Mouse (Mus musculus): ENCODE data around the gene Klf15. TPM values are rescaled to one million over a fixed set of nuclear protein-coding genes. Genes with fewer than 3 reads are reported as not detected.

Gene Klf15
- polyA plus RNA-seq, 1 experiment: 2.5 TPM

DNA sequence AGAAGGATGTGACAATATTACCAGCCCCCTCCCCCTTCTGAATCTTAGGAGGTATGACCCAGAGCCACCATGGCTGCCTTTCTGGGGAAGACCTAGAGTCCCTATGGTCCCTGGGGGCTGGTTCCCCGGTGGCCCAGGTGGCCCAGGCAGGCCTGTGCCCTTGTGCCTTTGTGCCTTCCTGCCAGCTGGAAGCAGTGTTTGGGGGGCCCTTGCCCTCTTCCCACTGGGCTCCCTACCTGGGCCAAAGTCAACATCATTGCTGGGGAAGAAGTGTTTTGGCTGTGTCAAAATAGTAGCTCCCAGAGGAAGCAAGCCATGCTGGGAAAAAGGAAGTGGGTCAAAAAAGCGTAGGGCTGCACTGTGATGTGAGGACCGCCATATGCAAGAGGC is 12.0 kb downstream of the Klf15 start:
- Histone ChIP-seq H3K4me3 (replicated peaks; ENCODE audit: control insufficient read depth, low read depth, low read length) (no peak overlapping the region), H3K4me1 (ENCODE audit: control insufficient read depth, insufficient read depth, low read length) (no peaks in the 10 kb centered on the region), H3K27ac (ENCODE audit: control insufficient read depth, insufficient read depth, low read depth, low read length, poor library complexity) (no peak overlapping the region)
- TF ChIP-seq POLR2A (IDR thresholded peaks at IDR 0.05; ENCODE audit: borderline replicate concordance, control insufficient read depth, low read depth, low read length) (no peak), CTCF (IDR thresholded peaks at IDR 0.05; ENCODE audit: control insufficient read depth, insufficient read depth, low read length) (no peak)
- WGBS: 82% methylated on average over 3 of the region's 3 CpGs

DNA sequence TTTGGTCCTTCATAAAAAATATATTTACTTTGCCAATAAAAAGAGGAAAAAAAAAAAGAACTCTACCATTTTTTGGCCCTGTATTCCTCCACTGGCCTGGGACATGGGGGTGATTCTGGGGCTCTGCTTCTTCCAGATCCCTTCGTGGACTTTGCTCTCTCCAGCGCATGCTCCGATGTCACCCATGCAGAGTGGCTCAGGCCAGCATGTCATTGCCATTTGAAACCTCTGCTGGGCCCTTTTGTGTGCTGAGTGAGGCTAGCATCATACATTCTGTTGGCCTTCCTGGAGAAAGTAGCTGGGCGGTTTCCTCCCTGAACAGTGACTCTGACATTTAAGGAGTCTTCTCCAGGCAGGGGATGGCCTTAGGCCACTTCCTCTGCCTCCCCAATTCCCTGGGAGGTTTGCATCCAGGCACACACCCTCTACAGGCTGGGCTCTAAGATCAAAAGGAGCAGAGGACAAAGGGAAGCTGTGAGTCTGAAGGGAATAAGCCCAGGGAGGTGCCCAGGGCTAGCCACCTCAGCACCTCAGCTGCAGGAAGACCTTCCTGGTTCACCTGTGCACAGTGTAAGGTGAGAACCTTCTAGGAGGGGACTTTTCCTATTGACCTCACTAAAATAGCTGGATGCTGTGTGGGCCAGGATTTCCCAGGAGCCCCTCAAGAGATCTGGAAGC is 12.9 kb downstream of the Klf15 start:
- no peak overlapping the region for H3K4me3 ChIP-seq (replicated peaks; ENCODE audit: control insufficient read depth, low read depth, low read length)
- H3K27ac ChIP-seq (ENCODE audit: control insufficient read depth, insufficient read depth, low read depth, low read length, poor library complexity): no peak overlapping the region
- 80% methylated on average over 4 of the region's 4 CpGs for WGBS
- H3K4me1 ChIP-seq (ENCODE audit: control insufficient read depth, insufficient read depth, low read length): no peaks in the 10 kb centered on the region
- TF ChIP-seq CTCF (IDR thresholded peaks at IDR 0.05; ENCODE audit: control insufficient read depth, insufficient read depth, low read length): no peak
- no peak for TF ChIP-seq POLR2A (IDR thresholded peaks at IDR 0.05; ENCODE audit: borderline replicate concordance, control insufficient read depth, low read depth, low read length)

DNA sequence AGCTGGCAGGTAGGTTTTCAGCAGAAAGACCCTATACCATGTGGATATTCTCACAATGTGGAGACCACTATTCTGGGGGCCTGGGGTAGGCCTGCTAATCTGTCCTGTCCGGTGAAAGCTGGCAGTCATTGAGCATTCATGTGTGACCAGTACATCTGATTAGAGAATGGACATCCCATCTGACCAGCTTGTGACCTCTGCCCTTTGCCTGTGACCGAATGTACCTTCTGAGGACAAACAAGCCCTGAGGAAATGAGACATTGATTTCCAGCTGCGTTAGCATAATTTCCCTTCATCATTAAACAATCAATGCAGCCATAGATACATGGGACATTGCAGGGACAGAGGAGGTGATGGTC is 13.5 kb downstream of the Klf15 start:
- H3K4me3 ChIP-seq (replicated peaks; ENCODE audit: control insufficient read depth, low read depth, low read length): no peak overlapping the region
- 84% methylated on average over 3 of the region's 3 CpGs for WGBS
- H3K27ac ChIP-seq (ENCODE audit: control insufficient read depth, insufficient read depth, low read depth, low read length, poor library complexity): no peak overlapping the region
- H3K4me1 ChIP-seq (ENCODE audit: control insufficient read depth, insufficient read depth, low read length): no peaks in the 10 kb centered on the region
- TF ChIP-seq CTCF (IDR thresholded peaks at IDR 0.05; ENCODE audit: control insufficient read depth, insufficient read depth, low read length) (no peak), POLR2A (IDR thresholded peaks at IDR 0.05; ENCODE audit: borderline replicate concordance, control insufficient read depth, low read depth, low read length) (no peak)

DNA sequence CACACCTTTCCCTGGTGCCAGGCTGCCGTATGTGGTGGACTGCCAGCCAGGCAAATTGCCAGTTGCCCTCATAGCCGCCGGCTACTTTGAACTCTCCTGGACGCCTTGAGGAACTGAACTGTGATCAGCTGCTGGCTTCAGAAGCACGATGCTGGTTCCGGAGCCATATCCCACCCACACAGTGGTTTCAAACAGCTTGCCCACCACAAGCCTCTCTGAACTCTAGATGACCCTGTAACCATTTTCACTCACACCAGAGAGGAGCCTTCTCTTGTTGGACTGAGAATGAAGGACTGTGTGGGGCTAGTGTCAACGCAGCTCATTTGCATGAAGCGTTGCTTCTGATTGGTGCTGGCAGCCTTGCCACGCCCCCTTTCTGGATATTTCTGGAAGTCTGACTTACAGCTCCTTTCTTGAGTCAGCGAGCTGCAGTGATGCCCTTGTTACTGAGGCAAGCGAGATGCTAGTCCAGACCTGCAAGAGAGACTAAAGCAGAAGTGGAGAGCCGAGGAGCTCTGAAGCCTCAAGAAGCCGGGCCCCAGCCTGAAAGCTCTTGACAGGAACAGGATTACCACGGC is 14.7 kb downstream of the Klf15 start:
- Histone ChIP-seq H3K27ac (ENCODE audit: control insufficient read depth, insufficient read depth, low read depth, low read length, poor library complexity) (no peak overlapping the region), H3K4me1 (ENCODE audit: control insufficient read depth, insufficient read depth, low read length) (no peaks in the 10 kb centered on the region), H3K4me3 (replicated peaks; ENCODE audit: control insufficient read depth, low read depth, low read length) (no peak overlapping the region)
- TF ChIP-seq POLR2A (IDR thresholded peaks at IDR 0.05; ENCODE audit: borderline replicate concordance, control insufficient read depth, low read depth, low read length) (no peak), CTCF (IDR thresholded peaks at IDR 0.05; ENCODE audit: control insufficient read depth, insufficient read depth, low read length) (no peak)
- 17% methylated on average over 14 of the region's 14 CpGs for WGBS

DNA sequence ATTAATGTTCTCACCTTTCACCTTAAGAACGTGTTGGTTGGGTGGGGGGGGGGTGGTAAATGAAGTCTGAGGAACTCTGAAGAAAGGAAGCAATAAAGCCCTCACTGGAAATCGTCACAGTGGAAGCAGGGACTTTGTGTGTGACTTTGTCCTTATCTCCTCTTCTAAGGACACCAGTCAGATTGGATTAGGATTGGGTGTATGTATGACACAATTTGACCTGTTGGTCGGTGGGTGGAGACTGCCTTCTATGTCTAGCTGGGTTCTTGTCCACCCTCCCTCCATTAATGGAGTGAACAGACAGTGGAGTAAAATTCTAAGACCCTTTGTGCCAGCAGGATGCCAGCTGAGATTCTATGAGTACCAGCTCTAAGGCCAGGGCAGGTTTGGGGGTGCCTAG is 21.9 kb downstream of the Klf15 start:
- H3K4me3 ChIP-seq (replicated peaks; ENCODE audit: control insufficient read depth, low read depth, low read length): no peak overlapping the region
- WGBS: 46% methylated on average over 3 of the region's 3 CpGs
- no peaks in the 10 kb centered on the region for H3K4me1 ChIP-seq (ENCODE audit: control insufficient read depth, insufficient read depth, low read length)
- TF ChIP-seq CTCF (IDR thresholded peaks at IDR 0.05; ENCODE audit: control insufficient read depth, insufficient read depth, low read length): no peak
- no peak for TF ChIP-seq POLR2A (IDR thresholded peaks at IDR 0.05; ENCODE audit: borderline replicate concordance, control insufficient read depth, low read depth, low read length)
- no peak overlapping the region for H3K27ac ChIP-seq (ENCODE audit: control insufficient read depth, insufficient read depth, low read depth, low read length, poor library complexity)

DNA sequence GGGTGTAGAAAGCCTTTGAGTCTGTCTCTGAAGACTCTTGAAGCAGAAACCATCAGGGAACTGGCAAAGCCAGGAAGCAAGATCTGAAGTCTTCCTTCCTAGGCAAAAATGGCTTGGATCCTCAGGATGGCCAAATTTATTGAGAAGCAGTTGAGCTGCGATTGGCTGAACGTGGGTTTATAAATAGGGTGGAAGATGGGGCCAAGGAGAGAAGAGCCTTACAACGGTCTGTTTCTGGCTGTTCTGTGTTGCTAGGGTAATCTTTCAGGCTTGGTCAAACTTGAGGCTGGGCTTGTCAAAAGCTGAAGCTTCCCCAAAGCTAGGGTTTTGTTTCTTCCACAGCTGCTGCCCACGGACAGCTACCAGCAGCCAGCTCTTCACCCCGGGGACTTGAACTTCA is 22.5 kb downstream of the Klf15 start:
- 66% methylated on average over 5 of the region's 5 CpGs for WGBS
- TF ChIP-seq CTCF (IDR thresholded peaks at IDR 0.05; ENCODE audit: control insufficient read depth, insufficient read depth, low read length): no peak
- no peak for TF ChIP-seq POLR2A (IDR thresholded peaks at IDR 0.05; ENCODE audit: borderline replicate concordance, control insufficient read depth, low read depth, low read length)
- Histone ChIP-seq H3K27ac (ENCODE audit: control insufficient read depth, insufficient read depth, low read depth, low read length, poor library complexity) (no peak overlapping the region), H3K4me3 (replicated peaks; ENCODE audit: control insufficient read depth, low read depth, low read length) (no peak overlapping the region), H3K4me1 (ENCODE audit: control insufficient read depth, insufficient read depth, low read length) (no peaks in the 10 kb centered on the region)

DNA sequence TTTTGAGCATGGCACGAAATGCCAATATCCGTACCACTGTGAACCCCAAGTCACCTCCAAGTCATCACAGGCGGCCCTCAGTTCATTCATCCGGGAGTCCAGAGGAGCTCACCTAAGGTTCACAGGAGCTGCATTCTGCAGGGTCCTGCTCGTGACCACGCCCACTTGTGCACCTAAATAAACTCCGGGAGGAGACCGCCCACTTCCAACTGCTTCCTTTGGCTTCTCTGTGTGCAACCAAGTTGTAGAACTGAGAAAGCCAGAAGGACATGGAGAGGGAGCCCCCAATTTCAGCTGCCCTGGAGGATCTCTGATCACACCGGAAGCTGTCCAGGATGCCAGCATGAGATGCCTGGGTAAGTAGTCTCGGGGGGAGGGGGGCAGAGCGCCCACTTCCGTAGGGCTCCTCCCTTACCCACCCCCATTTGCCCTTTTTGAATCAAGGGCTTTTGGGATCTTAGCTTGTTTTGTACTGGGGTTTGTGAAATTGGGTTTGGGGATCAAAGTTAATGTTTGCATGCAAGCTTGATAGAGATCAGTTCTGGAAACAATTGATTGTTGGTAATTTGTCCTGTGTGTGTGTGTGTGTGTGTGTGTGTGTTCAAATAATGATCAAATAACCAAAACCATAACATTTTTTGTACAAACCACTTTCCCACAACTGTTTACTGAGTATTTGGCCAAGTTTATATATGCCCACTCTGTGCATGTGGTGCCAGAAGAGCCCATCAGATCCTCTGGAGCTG is 24.0 kb downstream of the Klf15 start, which contains the start of gene Aldh1l1:
Gene Aldh1l1, plus strand, starts transcription at position 252 of the 746 bp plus-strand sequence.
- Histone ChIP-seq H3K4me3 (replicated peaks; ENCODE audit: control insufficient read depth, low read depth, low read length) (no peak within 1 kb of the TSS), H3K4me1 (ENCODE audit: control insufficient read depth, insufficient read depth, low read length) (no peaks in the 10 kb centered on the region), H3K27ac (ENCODE audit: control insufficient read depth, insufficient read depth, low read depth, low read length, poor library complexity) (no peak within 1 kb of the TSS)
- WGBS: 84% methylated on average over 12 of the region's 12 CpGs
- TF ChIP-seq CTCF (IDR thresholded peaks at IDR 0.05; ENCODE audit: control insufficient read depth, insufficient read depth, low read length) (no peak), POLR2A (IDR thresholded peaks at IDR 0.05; ENCODE audit: borderline replicate concordance, control insufficient read depth, low read depth, low read length) (no peak)

DNA sequence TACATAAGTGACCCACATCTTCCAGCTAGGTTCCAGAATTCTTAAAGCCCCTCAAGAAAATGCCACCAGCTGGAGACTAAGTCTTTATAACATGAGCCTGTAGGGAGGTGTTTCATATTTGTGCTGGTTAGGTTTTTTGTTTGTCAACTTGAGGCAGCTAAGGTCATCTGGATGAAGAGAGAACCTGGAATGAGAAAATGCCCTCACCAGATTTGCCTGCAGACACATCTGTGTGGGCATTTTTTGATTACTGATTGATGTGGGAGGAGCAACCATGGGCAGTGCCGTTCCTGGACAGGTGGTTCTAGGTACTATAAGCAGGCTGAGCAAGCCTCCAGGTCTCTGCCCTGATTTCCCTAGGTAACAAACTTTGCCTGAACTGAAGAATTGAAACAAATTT is 25.2 kb downstream of the Klf15 start:
- Histone ChIP-seq H3K4me1 (ENCODE audit: control insufficient read depth, insufficient read depth, low read length) (no peaks in the 10 kb centered on the region), H3K27ac (ENCODE audit: control insufficient read depth, insufficient read depth, low read depth, low read length, poor library complexity) (no peak overlapping the region), H3K4me3 (replicated peaks; ENCODE audit: control insufficient read depth, low read depth, low read length) (no peak overlapping the region)
- WGBS: 91% methylated on average over 1 of the region's 1 CpGs
- no peak for TF ChIP-seq CTCF (IDR thresholded peaks at IDR 0.05; ENCODE audit: control insufficient read depth, insufficient read depth, low read length)
- TF ChIP-seq POLR2A (IDR thresholded peaks at IDR 0.05; ENCODE audit: borderline replicate concordance, control insufficient read depth, low read depth, low read length): no peak
